17 mouse cellular contexts compared by ENCODE assay signal in the genomic region with DNA sequence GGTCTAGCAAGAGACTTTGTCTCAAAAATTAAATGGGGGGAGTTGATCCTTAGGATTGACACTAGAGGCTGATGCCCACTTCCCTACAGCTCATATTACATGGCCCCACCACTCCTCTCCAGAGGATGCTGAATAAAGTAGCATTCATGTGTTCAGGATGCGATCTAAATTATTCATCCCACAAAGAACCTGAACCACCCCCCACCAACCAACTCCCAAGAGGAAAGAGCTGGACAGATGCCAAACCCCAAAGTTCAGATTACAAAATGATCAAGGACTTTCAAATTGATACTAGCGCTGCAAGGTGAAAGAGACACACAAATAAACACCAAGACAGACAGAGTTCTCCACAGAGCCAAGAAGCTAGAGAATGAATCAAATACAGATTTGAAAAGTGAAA. TPM values are rescaled to one million over a fixed set of nuclear protein-coding genes. Genes with fewer than 3 reads are reported as not detected.
DNase-seq lines count a peak whose midpoint lies in the region; ATAC-seq and TF ChIP-seq lines count a peak whose summit lies in the region.
"Had no signal": no experiment of that assay in that cellular context is flagged by ENCODE, and none has a peak within 500 bp of the region (broad histone marks: within the 10 kb centered on the region; RNA-seq: fewer than 3 reads in every experiment).

No protein-coding gene starts in this region.

- no peak overlapping the region for H3K4me3 ChIP-seq in kidney, postnatal 0 days (replicated peaks; ENCODE audit: low read depth, low read length)
- no peak overlapping the region for H3K4me3 ChIP-seq in kidney, embryonic 14.5 days (ENCODE audit: low read length)
- H3K4me3 ChIP-seq: gastrocnemius, adult 2 months; hindbrain, embryonic 15.5 days; left cerebral cortex, adult 2 months; liver, embryonic 12.5 days had no signal

- no peak overlapping the region for H3K27ac ChIP-seq in kidney, postnatal 0 days
- H3K27ac ChIP-seq in kidney, embryonic 14.5 days (ENCODE audit: low read depth, low read length) = no peak overlapping the region
- H3K27ac ChIP-seq: gastrocnemius, adult 2 months; hindbrain, embryonic 15.5 days; left cerebral cortex, adult 2 months; liver, embryonic 12.5 days had no signal

- H3K27me3 ChIP-seq in kidney, postnatal 0 days (ENCODE audit: insufficient read depth, low read length) = no peaks in the 10 kb centered on the region
- no peaks in the 10 kb centered on the region for H3K27me3 ChIP-seq in kidney, embryonic 14.5 days (ENCODE audit: control insufficient read depth, insufficient read depth, low read length)
- H3K27me3 ChIP-seq: hindbrain, embryonic 15.5 days; liver, embryonic 12.5 days had no signal

- peak; percentile 49 for DNase-seq in adrenal gland, postnatal 10 days
- no peak for DNase-seq in adrenal gland, adult 8-10 months
- peak; percentile 6 for DNase-seq in kidney, postnatal 0 days (ENCODE audit: low spot score)
- DNase-seq in retina, postnatal 1 day = peak; percentile 22
- no peak for DNase-seq in retina, embryonic 14.5 days (ENCODE audit: low spot score)
- DNase-seq in layer of hippocampus, postnatal 14 days (ENCODE audit: low spot score in 2 of 2) = no peak
- no peak for DNase-seq in ovary, adult 18-20 months (ENCODE audit: low spot score)
- DNase-seq: cerebellum, postnatal 36 days; gastrocnemius, adult 2 months; kidney, postnatal 14 days had no signal

- no peak for ATAC-seq in kidney, postnatal 0 days (replicated peaks; ENCODE audit: low FRiP score, low read depth)
- ATAC-seq in kidney, embryonic 14.5 days (ENCODE audit: low FRiP score, low TSS enrichment) = no peak
- ATAC-seq: liver, embryonic 12.5 days had no signal

- H3K9me3 ChIP-seq in kidney, postnatal 0 days (replicated peaks; ENCODE audit: low read length) = no peaks in the 10 kb centered on the region
- H3K9me3 ChIP-seq in kidney, embryonic 14.5 days (ENCODE audit: control insufficient read depth, low read length) = no peaks in the 10 kb centered on the region
- H3K9me3 ChIP-seq: G1E; hindbrain, embryonic 15.5 days; liver, embryonic 12.5 days had no signal

- no peak overlapping the region for H3K9ac ChIP-seq in kidney, postnatal 0 days (ENCODE audit: low read depth, low read length)
- no peak overlapping the region for H3K9ac ChIP-seq in kidney, embryonic 14.5 days (ENCODE audit: low read depth, low read length)
- H3K9ac ChIP-seq: hindbrain, embryonic 15.5 days; liver, embryonic 12.5 days had no signal

- 58% methylated on average over 2 of the region's 2 CpGs for WGBS in kidney, postnatal 0 days
- WGBS in kidney, embryonic 14.5 days = 62% methylated on average over 2 of the region's 2 CpGs

- no peak for TF ChIP-seq CTCF in kidney, postnatal 0 days (IDR thresholded peaks at IDR 0.05; ENCODE audit: low read depth)

- H3K4me1 ChIP-seq in kidney, postnatal 0 days (replicated peaks; ENCODE audit: insufficient read depth, low read length) = no peaks in the 10 kb centered on the region
- H3K4me1 ChIP-seq in kidney, embryonic 14.5 days (ENCODE audit: control insufficient read depth, insufficient read depth, low read length) = no peaks in the 10 kb centered on the region
- H3K4me1 ChIP-seq: hindbrain, embryonic 15.5 days had no signal

- no peaks in the 10 kb centered on the region for H3K36me3 ChIP-seq in kidney, postnatal 0 days (ENCODE audit: insufficient read depth, low read length)
- no peaks in the 10 kb centered on the region for H3K36me3 ChIP-seq in kidney, embryonic 14.5 days (ENCODE audit: control insufficient read depth, insufficient read depth, low read length)
- H3K36me3 ChIP-seq: hindbrain, embryonic 15.5 days had no signal

- no peak overlapping the region for H3K4me2 ChIP-seq in kidney, postnatal 0 days (ENCODE audit: low read length)
- no peak overlapping the region for H3K4me2 ChIP-seq in kidney, embryonic 14.5 days (replicated peaks; ENCODE audit: low read depth, low read length)
- H3K4me2 ChIP-seq: heart, embryonic 11.5 days; hindbrain, embryonic 15.5 days; liver, embryonic 12.5 days had no signal

RNA-seq across cellular contexts. Expression of gene Podn, which starts 16.5 kb away (rescaled TPM):
- total RNA-seq in adrenal gland, postnatal 10 days (2021) = 1 to 10 TPM; 7.0 to 7.4 TPM
- total RNA-seq in adrenal gland, adult 8-10 months (2022) = 10 to 100 TPM in 2 of 4 experiments, 1 to 10 TPM in 2; 7.6 to 17.0 (median 11.0) TPM
- 1.2 and 1.4 TPM in 2 replicates for polyA plus RNA-seq in kidney, postnatal 0 days (2015; fragmentation: Nextera tagmentation; extraction: Ambion mirVana)
- 0.46 and 1.0 TPM in 2 replicates for polyA plus RNA-seq in kidney, embryonic 14.5 days (2014; fragmentation: Nextera tagmentation; extraction: Ambion mirVana)
- total RNA-seq in layer of hippocampus, postnatal 14 days (2021) = 10 to 100 TPM in 1 of 2 experiments, 1 to 10 TPM in 1; 8.8 to 11.5 TPM
- total RNA-seq: G1E; monocyte, adult 5-6 weeks had no signal
- polyA plus RNA-seq: G1E had no signal

Comparison
In these comparisons a context has a peak if more than half of its experiments do, and no peak if none do; other contexts are left out.
1. DNase-seq: peak in adrenal gland, postnatal 10 days (single experiment), kidney, postnatal 0 days (single experiment) and retina, postnatal 1 day (single experiment); none in adrenal gland, adult 8-10 months (single experiment), retina, embryonic 14.5 days (single experiment), layer of hippocampus, postnatal 14 days (0 of 2) and ovary, adult 18-20 months (single experiment).